Mouse (Mus musculus): ENCODE measurements at regions not wholly inside any gene's neighbourhood (a gene's known extent, or its start where the extent isn't known, plus 50 kb on each side); places are given as distances from the start of the nearest gene placed in this dataset.
"Not testable (repeated sequence)": the region's sequence is repeated elsewhere in the genome, so short reads cannot be mapped to it uniquely, and the experiment has no call there.

- no peak for DNase-seq (ENCODE audit: low read depth, low spot score)
Measured at GRCm38 (mm10) chr13:26267501-26267900, 502.5 kb downstream of the Hdgfl1 start.

- no peak for DNase-seq (ENCODE audit: low read depth, low spot score)
Measured at GRCm38 (mm10) chr13:26235941-26236340, 534.0 kb downstream of the Hdgfl1 start.

- DNase-seq (ENCODE audit: low read depth, low spot score), result no peak
Measured at GRCm38 (mm10) chr13:26234703-26235102, 535.3 kb downstream of the Hdgfl1 start.

GRCm38 (mm10) chr13:26217299-26217698 is 552.7 kb downstream of the Hdgfl1 start:
- DNase-seq (ENCODE audit: low read depth, low spot score), result no peak

- DNase-seq (ENCODE audit: low read depth, low spot score), result no peak
Measured at GRCm38 (mm10) chr13:26216579-26216978, 553.4 kb downstream of the Hdgfl1 start.

GRCm38 (mm10) chr13:26205532-26206105 is 564.3 kb downstream of the Hdgfl1 start:
- DNase-seq (ENCODE audit: low read depth, low spot score), result no peak

- DNase-seq (ENCODE audit: low read depth, low spot score), result no peak
Measured at GRCm38 (mm10) chr13:26194646-26195045, 575.3 kb downstream of the Hdgfl1 start.

GRCm38 (mm10) chr13:26183879-26184278 is 586.1 kb downstream of the Hdgfl1 start:
- DNase-seq (ENCODE audit: low read depth, low spot score), result no peak

- DNase-seq (ENCODE audit: low read depth, low spot score), result no peak
Measured at GRCm38 (mm10) chr13:26171891-26172482, 598.0 kb downstream of the Hdgfl1 start.

GRCm38 (mm10) chr13:26169641-26170040 is 600.3 kb downstream of the Hdgfl1 start:
- no peak for DNase-seq (ENCODE audit: low read depth, low spot score)

GRCm38 (mm10) chr13:26158703-26159102 is 611.3 kb downstream of the Hdgfl1 start:
- DNase-seq (ENCODE audit: low read depth, low spot score), result no peak

GRCm38 (mm10) chr13:26154701-26155471 is 615.1 kb downstream of the Hdgfl1 start:
- DNase-seq (ENCODE audit: low read depth, low spot score), result peak; percentile 91

GRCm38 (mm10) chr13:26154251-26154650 is 615.7 kb downstream of the Hdgfl1 start:
- no peak for DNase-seq (ENCODE audit: low read depth, low spot score)

GRCm38 (mm10) chr13:26153093-26153492 is 616.9 kb downstream of the Hdgfl1 start:
- no peak for DNase-seq (ENCODE audit: low read depth, low spot score)

GRCm38 (mm10) chr13:26150426-26150825 is 619.5 kb downstream of the Hdgfl1 start:
- DNase-seq (ENCODE audit: low read depth, low spot score), result no peak

- DNase-seq (ENCODE audit: low read depth, low spot score), result no peak
Measured at GRCm38 (mm10) chr13:26142811-26143210, 627.2 kb downstream of the Hdgfl1 start.

GRCm38 (mm10) chr13:26119363-26119762 is 650.6 kb downstream of the Hdgfl1 start:
- no peak for DNase-seq (ENCODE audit: low read depth, low spot score)

GRCm38 (mm10) chr13:26114136-26114535 is 655.8 kb downstream of the Hdgfl1 start:
- DNase-seq (ENCODE audit: low read depth, low spot score), result no peak

GRCm38 (mm10) chr13:26113723-26114122 is 656.2 kb downstream of the Hdgfl1 start:
- not testable (repeated sequence) for DNase-seq (ENCODE audit: low read depth, low spot score)

GRCm38 (mm10) chr13:26112579-26112978 is 657.4 kb downstream of the Hdgfl1 start:
- DNase-seq (ENCODE audit: low read depth, low spot score), result peak; percentile 30

GRCm38 (mm10) chr13:26109013-26109412 is 661.0 kb downstream of the Hdgfl1 start:
- no peak for DNase-seq (ENCODE audit: low read depth, low spot score)

GRCm38 (mm10) chr13:26088727-26089126 is 681.2 kb downstream of the Hdgfl1 start:
- DNase-seq (ENCODE audit: low read depth, low spot score), result no peak

- DNase-seq (ENCODE audit: low read depth, low spot score), result no peak
Measured at GRCm38 (mm10) chr13:26080814-26081213, 689.2 kb downstream of the Hdgfl1 start.
